In genomic region chr3:89646813-89647255, GRCm38 (mm10) we compare ENCODE assay signal across 8 mouse cellular contexts.
A peak's percentile ranks its signal among the peaks of the same experiment; 100 is the strongest.
DNase-seq lines count a peak whose midpoint lies in the region; ATAC-seq lines count a peak whose summit lies in the region.

No protein-coding gene starts in this region.

- peak; percentile 25 for DNase-seq in gastrocnemius, postnatal 14 days
- no peak for DNase-seq in gastrocnemius, postnatal 25 days
- no peak for DNase-seq in embryonic facial prominence, embryonic 11.5 days (ENCODE audit: low spot score)
- peak; percentile 35 to 60 for DNase-seq in heart, postnatal 10 days
- DNase-seq in kidney, postnatal 4 days, result peak; percentile 87 to 91
- peak; percentile 15 to 53 for DNase-seq in lung, adult 18-20 months
- peak; percentile 77 for DNase-seq in ovary, postnatal 36 days (ENCODE audit: low spot score)
- no peak for DNase-seq in thymus, postnatal 36 days

- H3K36me3 ChIP-seq in embryonic facial prominence, embryonic 11.5 days (replicated peaks; ENCODE audit: control insufficient read depth, insufficient read depth, low read depth, low read length), result no peaks in the 10 kb centered on the region

- H3K4me1 ChIP-seq in embryonic facial prominence, embryonic 11.5 days (ENCODE audit: control insufficient read depth, insufficient read depth, low read length), result no peaks in the 10 kb centered on the region; the same call in 1 of the 2 replicates

- peak overlapping the region; percentile 73 for H3K27ac ChIP-seq in embryonic facial prominence, embryonic 11.5 days (replicated peaks; ENCODE audit: low read depth, low read length)

- no peaks in the 10 kb centered on the region for H3K27me3 ChIP-seq in embryonic facial prominence, embryonic 11.5 days (ENCODE audit: control insufficient read depth, insufficient read depth, low read length)

- ATAC-seq in embryonic facial prominence, embryonic 11.5 days (replicated peaks; ENCODE audit: insufficient number of reproducible peaks, low FRiP score, low TSS enrichment, low read depth), result no peak

- no peak overlapping the region for H3K4me2 ChIP-seq in embryonic facial prominence, embryonic 11.5 days (ENCODE audit: low read depth, low read length)

- WGBS in embryonic facial prominence, embryonic 11.5 days, result 73% methylated on average over 5 of the region's 5 CpGs

- intact Hi-C loops in gastrocnemius, postnatal 14 days (cut with DNase I; ENCODE audit: low total_unique reads), result no loop called here
- intact Hi-C loops in heart, postnatal 10 days (cut with DNase I), result no loop called here

- H3K4me3 ChIP-seq in embryonic facial prominence, embryonic 11.5 days (ENCODE audit: low read depth, low read length), result no peak overlapping the region

- peak overlapping the region; percentile 32; the same call in 1 of the 2 replicates for H3K9ac ChIP-seq in embryonic facial prominence, embryonic 11.5 days (replicated peaks; ENCODE audit: low read length)

- H3K9me3 ChIP-seq in embryonic facial prominence, embryonic 11.5 days (replicated peaks; ENCODE audit: control insufficient read depth, low read length), result no peaks in the 10 kb centered on the region

Comparison
In these comparisons a context has a peak if more than half of its experiments do, and no peak if none do; other contexts are left out.
1. DNase-seq: peak in gastrocnemius, postnatal 14 days (single experiment), heart, postnatal 10 days (2 of 2), kidney, postnatal 4 days (2 of 2), lung, adult 18-20 months (2 of 2) and ovary, postnatal 36 days (single experiment); none in gastrocnemius, postnatal 25 days (single experiment), embryonic facial prominence, embryonic 11.5 days (single experiment) and thymus, postnatal 36 days (0 of 2).